Mouse (Mus musculus) heart, embryonic 13.5 days (tissue): Measurements from ENCODE around the gene Map4k4. TPM values are rescaled to one million over a fixed set of nuclear protein-coding genes. Genes with fewer than 3 reads are reported as not detected.

ENCODE experiments used
- ATAC-seq: fragments of 200-750 bp; cut with Nextera tagmentation; 2 replicates; pipeline ENCODE4 v1.8.0; 2017; ENCODE audit warnings: moderate TSS enrichment; ENCODE audit not compliant: insufficient number of reproducible peaks, low FRiP score, low TSS enrichment; ENCODE audit errors: extremely low read depth
- H3K27ac ChIP-seq: fragments of 300-500 bp; sonication (generic); replicated peaks from 2 replicates; pipeline ENCODE4 v1.5.1; 2015; ENCODE audit warnings: moderate library complexity, mild to moderate bottlenecking, inconsistent platforms
- H3K27me3 ChIP-seq: fragments of 300-500 bp; sonication (generic); replicated peaks from 2 replicates; pipeline ENCODE4 v1.6.1; 2015; ENCODE audit warnings: mild to moderate bottlenecking, inconsistent platforms
- H3K36me3 ChIP-seq: fragments of 300-500 bp; sonication (generic); 2 replicates; pipeline ENCODE4 v1.6.1; 2015; ENCODE audit warnings: mild to moderate bottlenecking, inconsistent platforms
- H3K4me1 ChIP-seq: fragments of 300-500 bp; sonication (generic); 2 replicates; pipeline ENCODE4 v1.6.1; 2015; ENCODE audit warnings: inconsistent platforms
- H3K4me2 ChIP-seq: fragments of 300-500 bp; sonication (generic); 2 replicates; pipeline ENCODE4 v1.6.1; 2015; ENCODE audit warnings: inconsistent platforms, mild to moderate bottlenecking, moderate library complexity
- H3K4me3 ChIP-seq: fragments of 300-500 bp; sonication (generic); 2 replicates; pipeline ENCODE4 v1.5.1; 2015; ENCODE audit warnings: moderate library complexity, mild to moderate bottlenecking, inconsistent platforms
- H3K9ac ChIP-seq: fragments of 300-500 bp; sonication (generic); 2 replicates; pipeline ENCODE4 v1.6.1; 2015; ENCODE audit warnings: inconsistent platforms, mild to moderate bottlenecking, moderate library complexity
- H3K9me3 ChIP-seq: fragments of 300-500 bp; sonication (generic); 2 replicates; pipeline ENCODE4 v1.6.1; 2016; ENCODE audit warnings: inconsistent platforms
- WGBS: fragments of 180-500 bp; shearing (Covaris S2); methylation state at CpG from one replicate; pipeline ENCODE4 v1.1.7; 2015; ENCODE audit warnings: mixed read lengths; 5-methylcytosine and 5-hydroxymethylcytosine counted together
- polyA plus RNA-seq: library from polyadenylated mRNA; unstranded; fragments of >200 nt; fragmentation: Nextera tagmentation; extraction: Ambion mirVana; gene quantifications from 2 replicates; pipeline ENCODE4 v1.2.1, GENCODE M21; 2015

The Map4k4 gene
- polyA plus RNA-seq, 1 experiment from 2014 or later, result 17.5 TPM

- Histone ChIP-seq H3K36me3 (peaks cover 38% of the 10 kb centered on the region), H3K27ac (no peak overlapping the region), H3K9me3 (no peaks in the 10 kb centered on the region), H3K4me1 (peaks cover 75% of the 10 kb centered on the region), H3K27me3 (no peaks in the 10 kb centered on the region), H3K9ac (no peak overlapping the region), H3K4me2 (no peak overlapping the region), H3K4me3 (no peak overlapping the region)
- 33% methylated on average over 3 of the region's 3 CpGs for WGBS
- no peak for ATAC-seq
Measured at GRCm38 (mm10) chr1:39965461-39965860, 64.7 kb downstream of the Map4k4 start.

GRCm38 (mm10) chr1:39968999-39969398 lies 68.3 kb downstream of the Map4k4 start:
- H3K27ac ChIP-seq, result 0 out of 2 replicates have a peak overlapping the region, but pooled peaks have one; percentile 1
- peaks cover 60% of the 10 kb centered on the region for H3K4me1 ChIP-seq
- no peak overlapping the region for H3K9ac ChIP-seq
- no peaks in the 10 kb centered on the region for H3K9me3 ChIP-seq
- H3K36me3 ChIP-seq, result peaks cover 22% of the 10 kb centered on the region
- H3K4me3 ChIP-seq, result no peak overlapping the region
- ATAC-seq, result no peak
- WGBS, result 45% methylated on average over 7 of the region's 7 CpGs
- H3K4me2 ChIP-seq, result no peak overlapping the region
- H3K27me3 ChIP-seq, result no peaks in the 10 kb centered on the region

- Histone ChIP-seq H3K27ac (no peak overlapping the region), H3K36me3 (peaks cover 22% of the 10 kb centered on the region), H3K4me3 (no peak overlapping the region), H3K4me1 (peaks cover 53% of the 10 kb centered on the region), H3K4me2 (no peak overlapping the region), H3K9ac (no peak overlapping the region), H3K27me3 (no peaks in the 10 kb centered on the region), H3K9me3 (no peaks in the 10 kb centered on the region)
- ATAC-seq, result no peak
- WGBS, result 75% methylated on average over 2 of the region's 2 CpGs
Measured at GRCm38 (mm10) chr1:39969771-39970406, 69.2 kb downstream of the Map4k4 start.

GRCm38 (mm10) chr1:39972411-39972810 lies 71.7 kb downstream of the Map4k4 start:
- Histone ChIP-seq H3K9me3 (no peaks in the 10 kb centered on the region), H3K9ac (no peak overlapping the region), H3K4me2 (no peak overlapping the region), H3K36me3 (peaks cover 42% of the 10 kb centered on the region), H3K27ac (no peak overlapping the region), H3K27me3 (no peaks in the 10 kb centered on the region), H3K4me3 (no peak overlapping the region), H3K4me1 (peaks cover 46% of the 10 kb centered on the region)
- 76% methylated on average over 7 of the region's 7 CpGs for WGBS
- ATAC-seq, result no peak

GRCm38 (mm10) chr1:39973911-39974310 lies 73.2 kb downstream of the Map4k4 start:
- Histone ChIP-seq H3K4me1 (peaks cover 35% of the 10 kb centered on the region), H3K4me3 (no peak overlapping the region), H3K27ac (no peak overlapping the region), H3K9me3 (no peaks in the 10 kb centered on the region), H3K27me3 (no peaks in the 10 kb centered on the region), H3K36me3 (peaks cover 53% of the 10 kb centered on the region), H3K4me2 (no peak overlapping the region), H3K9ac (no peak overlapping the region)
- 73% methylated on average over 4 of the region's 4 CpGs for WGBS
- ATAC-seq, result no peak

GRCm38 (mm10) chr1:39975005-39975404 lies 74.3 kb downstream of the Map4k4 start:
- Histone ChIP-seq H3K27me3 (no peaks in the 10 kb centered on the region), H3K4me2 (no peak overlapping the region), H3K27ac (no peak overlapping the region), H3K4me3 (no peak overlapping the region), H3K36me3 (peaks cover 64% of the 10 kb centered on the region), H3K4me1 (peaks cover 24% of the 10 kb centered on the region), H3K9me3 (no peaks in the 10 kb centered on the region), H3K9ac (no peak overlapping the region)
- 81% methylated on average over 2 of the region's 2 CpGs for WGBS
- ATAC-seq, result no peak

GRCm38 (mm10) chr1:39976107-39976506 lies 75.4 kb downstream of the Map4k4 start:
- Histone ChIP-seq H3K36me3 (peaks cover 75% of the 10 kb centered on the region), H3K4me2 (no peak overlapping the region), H3K4me1 (peaks cover 14% of the 10 kb centered on the region), H3K9ac (no peak overlapping the region), H3K9me3 (no peaks in the 10 kb centered on the region), H3K27ac (no peak overlapping the region), H3K27me3 (no peaks in the 10 kb centered on the region), H3K4me3 (no peak overlapping the region)
- ATAC-seq, result no peak
- WGBS, result 66% methylated on average over 2 of the region's 2 CpGs

GRCm38 (mm10) chr1:39976847-39977744 lies 76.4 kb downstream of the Map4k4 start:
- peaks cover 84% of the 10 kb centered on the region for H3K36me3 ChIP-seq
- 76% methylated on average over 11 of the region's 11 CpGs for WGBS
- ATAC-seq, result no peak

GRCm38 (mm10) chr1:39978781-39979486 lies 78.2 kb downstream of the Map4k4 start:
- H3K36me3 ChIP-seq, result peaks cover 95% of the 10 kb centered on the region
- H3K27ac ChIP-seq, result no peak overlapping the region
- H3K4me2 ChIP-seq, result no peak overlapping the region
- peaks cover 16% of the 10 kb centered on the region for H3K4me1 ChIP-seq
- H3K27me3 ChIP-seq, result no peaks in the 10 kb centered on the region
- H3K4me3 ChIP-seq, result no peak overlapping the region
- no peak for ATAC-seq
- 84% methylated on average over 20 of the region's 20 CpGs for WGBS
- H3K9me3 ChIP-seq, result no peaks in the 10 kb centered on the region
- no peak overlapping the region for H3K9ac ChIP-seq

More at GRCm38 (mm10) chr1:39976847-39977744, 76.4 kb downstream of the Map4k4 start:
- H3K27ac ChIP-seq, result no peak overlapping the region
- H3K4me2 ChIP-seq, result no peak overlapping the region
- H3K9ac ChIP-seq, result no peak overlapping the region
- H3K4me1 ChIP-seq, result peaks cover 17% of the 10 kb centered on the region
- no peaks in the 10 kb centered on the region for H3K9me3 ChIP-seq
- H3K27me3 ChIP-seq, result no peaks in the 10 kb centered on the region
- no peak overlapping the region for H3K4me3 ChIP-seq

- Histone ChIP-seq H3K4me1 (peaks cover 16% of the 10 kb centered on the region), H3K27ac (no peak overlapping the region), H3K36me3 (peaks cover 93% of the 10 kb centered on the region), H3K4me2 (no peak overlapping the region), H3K4me3 (no peak overlapping the region), H3K27me3 (no peaks in the 10 kb centered on the region), H3K9ac (no peak overlapping the region), H3K9me3 (no peaks in the 10 kb centered on the region)
- ATAC-seq, result no peak
- WGBS, result 83% methylated on average over 15 of the region's 15 CpGs
Measured at GRCm38 (mm10) chr1:39980314-39981290, 79.9 kb downstream of the Map4k4 start.
